Mouse (Mus musculus) granulocyte monocyte progenitor cell, adult 5-6 weeks (primary cell): ENCODE measurements around the gene Adh7. TPM values are rescaled to one million over a fixed set of nuclear protein-coding genes. Genes with fewer than 3 reads are reported as not detected.
A peak's percentile ranks its signal among the peaks of the same experiment; 100 is the strongest.

Experiments
- ATAC-seq: replicated peaks from 2 replicates; pipeline ENCODE4 v1.8.0; 2016; ENCODE audit warnings: mild to moderate bottlenecking, moderate TSS enrichment, inconsistent platforms; ENCODE audit not compliant: poor library complexity, severe bottlenecking
- total RNA-seq, 2 experiments: library from RNA; stranded (forward) in 1 of 2; stranded (reverse) in 1 of 2; fragments of 200-712, 200-1000 nt in 1 of 2; fragments of >200 nt in 1 of 2; fragmentation: Nextera tagmentation in 1 of 2; gene quantifications; 2 replicates each; pipeline ENCODE4 v1.2.3; 2014 to 2017

Adh7 gene
- total RNA-seq, 2 experiments from 2014 or later = not detected

- no peak for ATAC-seq
These were observed 5.0 kb downstream of the Adh7 start for GRCm38 (mm10) chr3:138222511-138222910.

DNA sequence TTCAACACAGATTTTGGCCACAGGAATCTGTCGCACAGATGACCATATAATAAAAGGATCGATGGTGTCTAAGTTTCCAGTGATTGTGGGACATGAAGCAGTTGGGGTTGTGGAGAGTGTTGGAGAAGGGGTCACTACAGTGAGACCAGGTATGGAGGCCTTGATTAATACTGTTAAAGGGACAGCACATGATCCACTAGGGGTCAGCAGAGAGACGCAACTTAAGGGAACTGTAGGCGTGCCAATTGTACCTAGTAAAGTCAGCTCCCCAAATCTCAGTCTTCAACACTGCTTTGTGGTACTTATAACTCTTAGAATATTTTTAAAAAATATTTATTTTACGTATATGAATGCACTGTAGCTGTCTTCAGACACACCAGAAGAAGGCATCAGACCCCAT lies 5.4 kb downstream of the Adh7 start:
- peak; percentile 92 for ATAC-seq

- no peak for ATAC-seq
These were observed 6.9 kb downstream of the Adh7 start for GRCm38 (mm10) chr3:138224363-138224954.

DNA sequence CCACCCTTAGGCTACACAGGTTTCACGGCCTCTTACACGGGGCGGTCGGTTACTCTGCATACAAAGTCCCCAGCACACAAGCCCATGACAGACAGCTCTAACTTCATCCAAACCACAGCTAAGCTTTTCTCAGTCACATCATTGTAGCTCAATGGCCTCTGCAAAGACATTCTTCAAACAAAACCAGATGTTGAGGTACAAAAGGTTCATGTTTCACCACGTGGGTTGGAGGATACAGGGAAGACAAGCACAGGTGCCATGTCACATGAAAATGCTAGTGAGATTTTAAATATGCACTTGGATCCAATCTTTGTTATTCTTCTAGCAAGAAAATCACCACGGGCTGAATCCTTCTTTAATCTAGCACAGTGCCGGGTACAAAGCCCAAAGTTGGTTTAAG lies 7.8 kb downstream of the Adh7 start:
- no peak for ATAC-seq

DNA sequence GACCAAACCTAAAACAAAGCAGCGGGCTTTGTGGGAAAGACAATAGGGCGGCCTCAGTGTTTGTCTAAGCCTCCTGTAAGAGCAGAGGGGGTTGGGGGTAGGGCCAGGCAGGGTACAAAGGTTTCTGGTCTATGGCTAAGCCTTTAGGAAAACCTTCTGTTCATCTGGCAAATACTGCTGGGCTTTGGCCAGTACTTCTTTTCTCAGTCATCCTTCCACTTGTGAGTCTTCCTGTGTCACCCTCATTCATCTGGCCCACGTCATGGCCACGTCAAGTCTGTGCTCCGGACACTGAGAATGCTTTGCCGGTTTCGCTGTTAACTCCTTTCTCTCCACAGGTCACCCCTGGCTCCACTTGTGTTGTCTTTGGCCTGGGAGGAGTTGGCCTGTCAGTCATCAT lies 8.3 kb downstream of the Adh7 start:
- ATAC-seq = no peak

DNA sequence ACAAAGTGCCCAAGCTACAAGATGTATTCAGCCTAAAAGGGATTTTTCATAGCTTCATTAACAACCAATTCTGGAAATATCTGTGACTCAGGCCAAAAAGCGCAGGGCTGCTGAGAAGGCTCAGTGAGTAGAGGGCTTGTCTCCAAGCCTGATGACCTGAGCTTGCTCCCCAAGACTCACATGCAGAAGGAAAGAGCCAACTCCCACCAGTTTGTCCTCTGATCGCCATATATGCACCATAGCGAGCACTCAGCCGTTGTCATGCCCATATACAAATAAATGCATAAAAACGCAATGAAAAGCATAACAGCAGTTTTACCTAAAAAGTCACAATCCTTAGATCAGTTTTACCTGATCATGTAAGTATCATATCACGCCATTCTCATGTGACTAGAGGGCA lies 8.9 kb downstream of the Adh7 start:
- ATAC-seq = no peak

DNA sequence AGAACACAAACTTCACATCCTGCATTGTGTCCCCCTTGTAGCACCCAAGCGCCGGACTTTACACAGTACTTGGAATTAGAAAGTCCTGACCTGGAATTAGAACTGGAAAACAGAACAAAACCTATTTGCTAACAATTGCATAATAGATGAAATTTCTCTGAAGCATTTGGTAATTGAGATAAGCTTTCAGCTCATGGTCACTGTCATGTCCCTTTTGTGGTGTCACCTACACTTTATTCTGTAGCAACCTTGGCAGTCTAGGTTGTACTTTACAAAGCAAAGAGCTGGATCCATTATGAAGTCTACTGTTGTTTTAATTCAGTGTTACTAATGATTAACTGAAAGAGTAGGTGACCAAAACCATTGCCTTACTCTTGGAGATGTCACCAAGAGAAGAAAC lies 9.5 kb downstream of the Adh7 start:
- ATAC-seq = no peak

DNA sequence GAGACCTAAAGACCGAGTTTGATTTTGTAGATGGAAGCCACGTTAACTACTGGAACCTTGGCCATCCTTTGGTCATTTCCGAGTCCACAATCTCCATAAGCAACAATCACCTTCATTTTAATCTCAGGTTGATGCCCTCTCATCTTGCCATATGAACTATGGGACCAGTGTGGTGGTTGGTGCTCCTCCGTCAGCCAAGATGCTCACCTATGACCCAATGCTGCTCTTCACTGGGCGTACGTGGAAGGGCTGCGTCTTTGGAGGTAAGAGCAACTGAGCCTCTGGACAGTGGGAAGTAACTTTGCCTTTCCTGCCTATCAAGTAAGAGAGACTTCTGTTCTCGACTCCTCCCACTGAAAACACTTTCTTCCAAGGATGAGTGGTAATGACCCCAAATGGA lies 10.2 kb downstream of the Adh7 start:
- no peak for ATAC-seq

- ATAC-seq = no peak
These were observed 11.9 kb downstream of the Adh7 start for GRCm38 (mm10) chr3:138229448-138229847.

DNA sequence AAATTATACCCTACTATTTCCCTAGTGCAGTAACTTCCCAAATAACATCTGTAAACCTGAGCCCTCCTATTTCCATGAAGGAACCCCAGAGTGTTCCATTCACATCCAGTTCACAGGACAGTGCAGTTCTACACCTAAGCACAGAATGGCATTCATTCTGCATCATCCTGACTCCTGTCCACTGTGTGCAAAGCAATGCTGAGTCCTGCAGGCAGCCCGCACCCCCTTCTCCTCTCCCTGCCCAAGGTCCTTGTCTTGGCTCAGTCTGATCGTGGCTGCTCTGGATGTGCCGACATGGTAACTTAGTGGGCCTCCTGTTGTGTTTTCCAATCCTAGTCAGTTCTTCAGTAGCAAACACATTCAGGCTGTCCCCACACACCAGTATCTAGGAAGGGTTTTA lies 12.7 kb downstream of the Adh7 start:
- ATAC-seq = no peak

- ATAC-seq = no peak
These were observed 14.0 kb downstream of the Adh7 start for GRCm38 (mm10) chr3:138231531-138231930.

- no peak for ATAC-seq
These were observed 19.1 kb downstream of the Adh7 start for GRCm38 (mm10) chr3:138236546-138237163.

DNA sequence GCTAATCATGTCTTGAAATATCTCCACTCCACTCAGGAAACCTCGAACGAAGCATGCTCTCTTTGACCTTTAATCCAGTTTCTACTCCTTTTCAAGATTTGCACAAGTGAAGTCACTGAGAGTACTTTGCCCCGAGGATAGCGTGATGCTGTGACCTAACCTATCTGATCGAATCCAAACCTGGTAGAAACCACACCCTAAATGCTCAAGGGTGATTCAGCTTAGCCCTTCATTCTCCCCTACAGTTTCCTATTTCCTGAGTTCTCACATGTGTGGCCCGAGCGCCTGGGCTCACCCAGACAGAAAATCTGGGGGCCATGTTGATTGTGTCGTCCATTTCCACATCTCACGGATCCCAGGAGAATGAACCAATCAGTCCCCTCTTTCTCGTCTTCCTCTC lies 20.5 kb downstream of the Adh7 start:
- no peak for ATAC-seq

GRCm38 (mm10) chr3:138239461-138239860 lies 21.9 kb downstream of the Adh7 start:
- ATAC-seq = no peak

DNA sequence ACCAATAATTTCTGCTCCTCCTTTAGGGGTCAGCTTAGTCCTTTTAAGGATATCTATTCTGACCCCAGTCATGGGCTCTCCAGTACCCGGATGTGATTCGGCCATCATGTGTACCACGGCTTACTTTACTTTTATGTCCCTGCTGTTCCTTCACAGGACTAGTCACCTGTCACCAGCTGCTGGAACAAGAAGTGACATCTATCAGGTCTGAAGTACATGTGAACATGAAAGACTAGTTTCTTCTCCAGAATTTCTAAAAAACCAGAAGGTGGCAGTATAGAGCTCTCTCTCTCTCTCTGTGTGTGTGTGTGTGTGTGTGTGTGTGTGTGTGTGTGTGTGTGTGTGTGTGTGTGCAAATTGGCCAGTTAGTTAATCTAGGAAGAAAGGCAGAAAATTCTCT lies 22.9 kb downstream of the Adh7 start:
- no peak; the same call in 1 of the 2 replicates for ATAC-seq

DNA sequence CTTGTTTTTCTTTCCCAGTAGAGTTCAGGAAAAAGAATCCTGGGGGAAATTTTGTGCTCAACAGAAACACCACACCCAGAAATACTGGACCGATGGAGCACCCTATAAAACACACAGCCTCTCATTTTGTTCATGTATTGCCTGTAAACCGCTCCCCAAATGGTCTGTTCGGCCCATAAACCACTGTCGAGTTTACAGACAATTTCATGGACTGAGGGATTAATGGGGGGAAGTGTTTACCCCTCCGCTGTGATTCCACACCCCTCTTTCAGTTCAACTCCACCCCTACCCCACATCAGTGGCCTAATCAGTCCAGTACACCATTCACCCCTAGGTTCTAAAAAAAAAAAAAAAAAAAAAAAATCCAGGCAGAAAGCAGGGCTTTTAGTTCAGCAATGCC lies 23.4 kb downstream of the Adh7 start:
- ATAC-seq = no peak

GRCm38 (mm10) chr3:138241371-138241770 lies 23.8 kb downstream of the Adh7 start:
- ATAC-seq = no peak

DNA sequence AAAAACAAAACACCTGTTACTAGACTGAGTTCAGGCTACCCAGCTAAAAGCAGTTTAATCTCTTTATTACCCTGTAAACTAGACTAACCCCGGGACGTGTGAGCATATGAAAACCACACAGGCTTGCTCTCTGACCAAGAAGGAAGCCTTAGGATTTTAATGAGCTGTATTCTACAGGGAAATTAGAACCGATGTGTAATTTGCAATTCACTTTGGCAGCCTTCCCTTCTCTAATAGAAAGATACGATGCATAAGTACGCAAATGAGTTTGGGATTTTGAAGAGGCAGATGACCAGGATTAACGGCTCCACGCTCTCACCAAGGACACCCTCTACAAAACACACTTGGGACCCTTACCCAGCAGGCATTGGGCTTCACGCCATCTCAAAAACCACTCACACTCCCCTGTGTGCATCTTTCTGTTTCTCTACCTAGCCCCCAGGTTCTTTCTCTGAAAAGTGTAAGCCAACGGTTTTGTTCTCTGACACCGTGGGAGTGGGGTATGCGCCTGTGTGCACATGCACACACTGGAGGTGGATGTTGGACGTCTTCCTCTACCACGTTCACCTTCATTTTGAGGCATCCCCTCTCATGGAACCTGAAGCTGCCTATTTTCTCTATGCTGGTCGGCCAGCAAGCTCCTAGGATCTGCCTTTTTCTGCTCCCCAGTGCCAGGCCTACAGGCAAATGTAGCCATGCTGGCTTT lies 24.6 kb downstream of the Adh7 start:
- no peak for ATAC-seq

DNA sequence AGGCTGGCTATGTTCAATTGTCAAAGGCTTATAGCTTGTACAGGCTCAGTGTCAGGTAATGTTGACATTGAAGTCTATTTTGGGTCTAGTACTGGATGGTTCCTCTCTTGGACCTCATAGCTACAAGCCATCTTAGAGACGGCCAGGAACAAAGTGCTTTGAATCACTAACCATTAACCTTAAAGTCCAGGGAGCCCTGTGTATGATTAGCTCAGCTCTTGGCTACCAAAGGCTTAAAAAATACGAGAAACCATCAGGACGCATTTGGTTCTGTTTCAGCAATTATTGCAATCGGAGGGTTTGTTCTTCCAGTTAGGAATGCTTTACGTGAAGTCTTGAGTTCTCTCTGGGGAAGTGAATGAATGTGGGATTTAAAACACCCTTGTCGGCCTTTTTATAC lies 25.4 kb downstream of the Adh7 start:
- no peak for ATAC-seq

DNA sequence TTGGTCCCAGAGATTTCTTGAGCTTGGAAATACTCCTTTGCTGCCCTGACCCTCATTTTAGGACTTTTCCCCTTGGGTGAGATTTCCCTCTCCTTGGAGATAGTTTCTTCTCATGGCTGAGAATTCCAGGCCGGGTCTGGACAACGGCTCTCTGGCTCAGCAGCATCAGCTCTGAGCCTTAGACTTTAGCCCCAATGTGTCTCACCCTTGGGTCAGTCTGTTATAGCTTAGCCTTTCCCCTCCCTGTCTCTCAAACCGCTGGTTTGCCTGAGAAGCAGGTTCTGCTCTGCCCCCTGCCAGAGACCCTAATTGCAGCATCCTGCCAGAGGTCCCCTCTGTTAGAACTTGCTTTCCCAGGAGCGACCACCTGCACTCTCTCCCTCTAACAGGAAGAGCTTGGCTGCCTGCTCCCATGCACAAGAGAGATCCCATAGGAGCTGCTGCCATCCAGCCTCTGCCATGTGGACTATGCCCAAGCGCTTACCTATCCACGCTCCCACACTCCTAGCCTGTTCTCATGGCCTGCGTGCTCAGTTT lies 26.8 kb downstream of the Adh7 start:
- no peak for ATAC-seq

DNA sequence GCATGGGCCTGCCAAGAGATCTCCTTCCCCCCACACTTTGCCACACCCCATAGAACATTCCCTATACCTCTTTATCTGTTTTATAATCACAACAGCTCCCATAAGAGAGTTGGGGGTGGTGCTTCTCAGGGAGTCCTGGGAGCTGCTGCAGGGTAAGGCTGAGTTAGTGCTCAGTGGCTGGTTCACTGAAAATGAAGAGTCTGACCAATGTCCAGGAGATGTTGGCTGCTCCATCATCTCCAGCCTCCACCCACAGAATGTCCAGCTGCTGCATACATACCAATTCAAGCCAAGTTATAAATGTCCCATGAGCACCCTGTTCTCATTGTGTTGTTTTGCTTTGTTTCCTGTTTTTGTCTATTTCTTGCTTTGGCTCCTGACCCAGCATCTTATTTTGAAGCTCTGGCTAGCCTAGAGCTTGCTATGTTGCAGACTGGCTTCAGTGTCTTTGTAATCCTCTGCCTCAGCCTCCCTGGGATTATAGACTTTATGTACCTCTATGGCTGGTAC lies 29.0 kb downstream of the Adh7 start:
- no peak for ATAC-seq
